Mouse (Mus musculus) spleen, adult 2 months (tissue): ENCODE measurements around the gene Grid1.

ENCODE experiments used
- CTCF ChIP-seq: fragments of 200-500 bp; IDR thresholded peaks from 2 replicates; pipeline ENCODE4 v1.5.1; 2011; ENCODE audit warnings: mild to moderate bottlenecking, inconsistent platforms; ENCODE audit not compliant: insufficient read depth, insufficient read length, insufficient replicate concordance; ENCODE audit errors: extremely low read depth
- POLR2A ChIP-seq: fragments of 200-500 bp; IDR thresholded peaks from 2 replicates; pipeline ENCODE4 v1.6.1; 2011; ENCODE audit warnings: low read depth, low read length, inconsistent platforms

DNA sequence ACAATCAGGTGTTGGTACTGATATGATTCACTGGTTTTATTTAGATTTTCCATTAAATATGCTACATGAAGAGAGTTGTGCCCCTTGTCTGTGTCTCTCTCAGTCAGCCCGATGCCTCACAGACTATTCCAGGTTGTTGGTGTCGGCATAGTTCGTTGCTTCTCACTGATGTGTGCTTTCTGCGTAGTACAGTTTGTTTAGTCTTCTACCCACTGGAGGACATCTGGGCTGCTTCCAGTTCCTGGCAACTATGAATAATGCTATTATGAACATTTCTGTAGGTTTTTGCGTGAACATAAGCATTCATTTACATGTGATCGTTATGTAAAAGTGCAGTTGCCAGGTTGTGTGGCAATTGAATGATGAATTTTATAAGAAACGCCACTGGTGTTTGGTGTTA is 633.8 kb downstream of the Grid1 start:
- TF ChIP-seq POLR2A, result no peak
- no peak for TF ChIP-seq CTCF
